Mouse (Mus musculus) stomach, embryonic 14.5 days (tissue): ENCODE measurements around the gene Elovl5. TPM values are rescaled to one million over a fixed set of nuclear protein-coding genes. Genes with fewer than 3 reads are reported as not detected.
A peak's percentile ranks its signal among the peaks of the same experiment; 100 is the strongest.

ENCODE experiments used
- ATAC-seq: fragments of 200-750 bp; cut with Nextera tagmentation; 2 replicates; pipeline ENCODE4 v1.8.0; 2017; ENCODE audit warnings: low read depth, moderate TSS enrichment; ENCODE audit not compliant: insufficient number of reproducible peaks, insufficient read depth, low FRiP score
- H3K27ac ChIP-seq: fragments of 300-500 bp; sonication (generic); 2 replicates; pipeline ENCODE4 v1.5.1; 2014; ENCODE audit warnings: mild to moderate bottlenecking, low read length, moderate library complexity, mixed read lengths
- H3K27me3 ChIP-seq: fragments of 300-500 bp; sonication (generic); 2 replicates; pipeline ENCODE4 v1.6.1; 2014; ENCODE audit warnings: low read length, control low read depth, mixed read lengths; ENCODE audit not compliant: control insufficient read depth, insufficient read depth
- H3K36me3 ChIP-seq: fragments of 300-500 bp; sonication (generic); 2 replicates; pipeline ENCODE4 v1.6.1; 2014; ENCODE audit warnings: mild to moderate bottlenecking, control low read depth, low read length, moderate library complexity, mixed read lengths; ENCODE audit not compliant: control insufficient read depth, insufficient read depth
- H3K4me1 ChIP-seq: fragments of 300-500 bp; sonication (generic); 2 replicates; pipeline ENCODE4 v1.6.1; 2014; ENCODE audit warnings: low read length, control low read depth, mixed read lengths; ENCODE audit not compliant: control insufficient read depth, insufficient read depth
- H3K4me2 ChIP-seq: fragments of 300-500 bp; sonication (generic); replicated peaks from 2 replicates; pipeline ENCODE4 v1.6.1; 2014; ENCODE audit warnings: low read depth, low read length, control low read depth
- H3K4me3 ChIP-seq: fragments of 300-500 bp; sonication (generic); 2 replicates; pipeline ENCODE4 v1.5.1; 2014; ENCODE audit warnings: low read depth, low read length, control low read depth
- H3K9ac ChIP-seq: fragments of 300-500 bp; sonication (generic); replicated peaks from 2 replicates; pipeline ENCODE4 v1.6.1; 2014; ENCODE audit warnings: low read depth, mild to moderate bottlenecking, control low read depth, low read length, moderate library complexity, mixed read lengths
- H3K9me3 ChIP-seq: fragments of 300-500 bp; sonication (generic); 2 replicates; pipeline ENCODE4 v1.6.1; 2016; ENCODE audit warnings: low read depth, low read length, control low read depth; ENCODE audit not compliant: control insufficient read depth
- WGBS: fragments of 180-500 bp; shearing (Covaris S2); extraction: QIAGEN DNeasy Blood & Tissue Kit; methylation state at CpG from one replicate; pipeline ENCODE4 v1.1.7; 2014; 5-methylcytosine and 5-hydroxymethylcytosine counted together
- polyA plus RNA-seq: library from polyadenylated mRNA; unstranded; fragments of >200 nt; fragmentation: Nextera tagmentation; extraction: Ambion mirVana; gene quantifications from 2 replicates; pipeline ENCODE4 v1.2.1, GENCODE M21; 2014

The Elovl5 gene
- polyA plus RNA-seq, 1 experiment from 2014 or later: 89.1 TPM

DNA sequence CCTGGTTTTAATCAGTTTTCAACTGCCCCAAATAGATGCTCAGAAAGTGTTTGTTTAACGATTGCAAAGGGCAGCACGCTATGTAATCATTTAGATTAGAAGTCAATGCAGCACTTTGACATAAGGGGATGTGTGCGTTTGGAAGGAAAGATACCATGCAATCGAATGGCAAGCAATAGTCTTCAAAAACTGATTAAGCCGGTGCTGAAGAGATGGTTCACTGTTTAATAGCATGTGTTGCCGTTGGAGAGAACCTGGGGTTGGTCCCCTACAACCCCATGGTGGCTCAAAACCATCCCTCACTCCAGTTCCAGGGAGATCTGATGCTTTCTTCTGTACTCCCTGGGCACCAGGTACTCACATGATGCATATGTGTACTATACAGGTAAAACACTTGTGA, 4.9 kb upstream of the Elovl5 start:
- Histone ChIP-seq H3K4me3 (no peak overlapping the region), H3K27me3 (no peaks in the 10 kb centered on the region), H3K9ac (no peak overlapping the region), H3K4me2 (peak overlapping the region; percentile 50), H3K4me1 (peaks cover 15% of the 10 kb centered on the region; the same call in 1 of the 2 replicates), H3K9me3 (no peaks in the 10 kb centered on the region; the same call in 1 of the 2 replicates), H3K27ac (no peak overlapping the region), H3K36me3 (no peaks in the 10 kb centered on the region)
- ATAC-seq: no peak
- WGBS: 56% methylated on average over 6 of the region's 6 CpGs

GRCm38 (mm10) chr9:77914616-77915015, 2.5 kb upstream of the Elovl5 start:
- no peak overlapping the region for H3K4me3 ChIP-seq
- H3K27me3 ChIP-seq: no peaks in the 10 kb centered on the region
- WGBS: 78% methylated on average over 4 of the region's 4 CpGs
- ATAC-seq: no peak
- H3K4me1 ChIP-seq: peaks cover 16% of the 10 kb centered on the region; the same call in 1 of the 2 replicates
- H3K27ac ChIP-seq: no peak overlapping the region
- H3K9me3 ChIP-seq: no peaks in the 10 kb centered on the region
- no peak overlapping the region for H3K4me2 ChIP-seq
- H3K36me3 ChIP-seq: no peaks in the 10 kb centered on the region
- no peak overlapping the region for H3K9ac ChIP-seq

DNA sequence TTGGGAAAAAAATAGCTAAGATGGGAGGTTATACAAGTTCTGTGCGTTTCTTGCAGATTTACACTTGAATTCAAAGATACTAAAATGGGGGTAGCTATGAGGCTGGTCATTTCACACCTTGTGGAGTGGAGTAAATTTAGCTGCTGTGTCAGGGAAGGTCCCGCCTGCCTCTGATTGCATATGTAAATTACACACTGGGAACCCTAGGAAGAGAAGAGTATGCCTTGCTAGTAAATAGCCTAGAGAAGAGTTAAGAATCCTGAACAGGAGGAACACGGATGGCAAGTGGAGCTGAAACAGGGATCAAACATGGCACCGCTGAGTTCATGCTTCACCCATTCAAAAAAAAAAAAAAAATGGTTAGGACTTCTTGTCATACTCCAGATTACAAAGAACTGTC, 1.4 kb upstream of the Elovl5 start:
- no peak for ATAC-seq
- Histone ChIP-seq H3K4me2 (no peak overlapping the region), H3K9me3 (no peaks in the 10 kb centered on the region), H3K36me3 (no peaks in the 10 kb centered on the region), H3K27ac (no peak overlapping the region), H3K4me3 (no peak overlapping the region), H3K27me3 (no peaks in the 10 kb centered on the region), H3K9ac (no peak overlapping the region), H3K4me1 (peaks cover 11% of the 10 kb centered on the region; the same call in 1 of the 2 replicates)
- 51% methylated on average over 4 of the region's 4 CpGs for WGBS

- peak overlapping the region; percentile 75 for H3K27ac ChIP-seq
- under 1% methylated on average over 41 of the region's 45 CpGs for WGBS
- H3K9ac ChIP-seq: peak overlapping the region; percentile 71
- H3K4me2 ChIP-seq: peak overlapping the region; percentile 88
- peak overlapping the region; percentile 92 for H3K4me3 ChIP-seq
- H3K36me3 ChIP-seq: no peaks in the 10 kb centered on the region
- no peaks in the 10 kb centered on the region for H3K27me3 ChIP-seq
- peaks cover 6% of the 10 kb centered on the region; the same call in 1 of the 2 replicates for H3K4me1 ChIP-seq
- peak; percentile 53 for ATAC-seq
- no peaks in the 10 kb centered on the region for H3K9me3 ChIP-seq
These were observed 513 bp downstream of the Elovl5 start for GRCm38 (mm10) chr9:77917622-77918131.

GRCm38 (mm10) chr9:77918211-77918610, 1.0 kb downstream of the Elovl5 start:
- no peak for ATAC-seq
- peak overlapping the region; percentile 92 for H3K4me3 ChIP-seq
- WGBS: 15% methylated on average over 10 of the region's 10 CpGs
- no peaks in the 10 kb centered on the region for H3K36me3 ChIP-seq
- no peak overlapping the region for H3K27ac ChIP-seq
- H3K4me1 ChIP-seq: peaks cover 6% of the 10 kb centered on the region; the same call in 1 of the 2 replicates
- peak overlapping the region; percentile 71 for H3K9ac ChIP-seq
- H3K9me3 ChIP-seq: no peaks in the 10 kb centered on the region
- peak overlapping the region; percentile 88 for H3K4me2 ChIP-seq
- H3K27me3 ChIP-seq: no peaks in the 10 kb centered on the region

GRCm38 (mm10) chr9:77918961-77919670, 2.0 kb downstream of the Elovl5 start:
- no peak overlapping the region for H3K9ac ChIP-seq
- H3K27ac ChIP-seq: no peak overlapping the region
- WGBS: 74% methylated on average over 5 of the region's 5 CpGs
- no peaks in the 10 kb centered on the region for H3K27me3 ChIP-seq
- peak overlapping the region; percentile 88; the same call in 1 of the 2 replicates for H3K4me2 ChIP-seq
- H3K4me3 ChIP-seq: no peak overlapping the region
- no peaks in the 10 kb centered on the region for H3K9me3 ChIP-seq
- H3K36me3 ChIP-seq: no peaks in the 10 kb centered on the region
- H3K4me1 ChIP-seq: peaks cover 6% of the 10 kb centered on the region; the same call in 1 of the 2 replicates
- ATAC-seq: no peak

- H3K27ac ChIP-seq: no peak overlapping the region
- no peaks in the 10 kb centered on the region for H3K36me3 ChIP-seq
- ATAC-seq: no peak
- H3K4me3 ChIP-seq: no peak overlapping the region
- 84% methylated on average over 3 of the region's 3 CpGs for WGBS
- no peak overlapping the region for H3K9ac ChIP-seq
- H3K4me2 ChIP-seq: no peak overlapping the region
- H3K4me1 ChIP-seq: peaks cover 6% of the 10 kb centered on the region; the same call in 1 of the 2 replicates
- H3K9me3 ChIP-seq: no peaks in the 10 kb centered on the region
- no peaks in the 10 kb centered on the region for H3K27me3 ChIP-seq
These were observed 3.3 kb downstream of the Elovl5 start for GRCm38 (mm10) chr9:77920481-77920880.

GRCm38 (mm10) chr9:77921366-77922260, 4.4 kb downstream of the Elovl5 start:
- Histone ChIP-seq H3K4me3 (no peak overlapping the region), H3K36me3 (no peaks in the 10 kb centered on the region), H3K27me3 (no peaks in the 10 kb centered on the region), H3K4me2 (no peak overlapping the region), H3K4me1 (peaks cover 6% of the 10 kb centered on the region; the same call in 1 of the 2 replicates), H3K9ac (no peak overlapping the region), H3K9me3 (no peaks in the 10 kb centered on the region), H3K27ac (no peak overlapping the region)
- no peak for ATAC-seq
- WGBS: 67% methylated on average over 16 of the region's 18 CpGs
